Mouse (Mus musculus): ENCODE results near the gene Pick1.
"Not testable (repeated sequence)": the region's sequence is repeated elsewhere in the genome, so short reads cannot be mapped to it uniquely, and the experiment has no call there.

Pick1 gene

DNA sequence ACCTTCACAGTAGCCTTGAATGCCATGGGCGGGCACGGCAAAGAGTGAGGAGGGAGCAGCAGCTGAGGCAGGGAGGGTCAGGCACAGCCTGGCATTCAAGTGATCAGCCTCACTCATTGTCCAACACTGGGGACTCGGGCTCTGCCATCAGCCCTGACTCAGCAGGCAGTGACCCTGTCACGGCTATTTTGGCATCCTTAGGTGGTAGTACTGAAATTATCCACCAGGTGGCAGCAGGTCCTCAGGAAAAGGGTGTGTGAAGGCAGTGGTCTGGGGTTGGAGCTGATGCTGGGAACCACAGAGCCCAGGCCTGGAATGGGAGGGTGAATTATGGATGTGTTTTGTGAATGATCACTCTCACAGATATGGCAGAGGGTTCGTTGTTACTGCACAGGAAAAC is 4.3 kb upstream of the Pick1 start:
- peak; percentile 78 to 82 for DNase-seq (ENCODE audit: low spot score in 2 of 2)

DNA sequence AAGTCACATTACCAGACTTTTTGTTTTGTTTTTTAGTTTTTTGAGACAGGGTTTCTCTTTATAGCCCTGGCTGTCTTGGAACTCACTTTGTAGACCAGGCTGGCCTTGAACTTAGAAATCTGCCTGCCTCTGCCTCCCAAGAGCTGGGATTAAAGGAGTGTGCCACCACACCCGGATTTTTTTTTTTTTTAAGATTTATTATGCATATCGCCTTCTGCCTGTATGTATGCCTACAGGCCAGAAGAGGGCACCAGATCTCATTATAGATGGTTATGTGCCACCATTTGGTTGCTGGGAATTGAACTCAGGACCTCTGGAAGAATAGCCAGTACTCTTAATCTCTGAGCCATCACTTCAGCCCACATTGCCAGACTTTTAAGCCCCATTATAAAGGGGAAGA is 3.2 kb upstream of the Pick1 start:
- DNase-seq (ENCODE audit: low spot score in 2 of 2), result not testable (repeated sequence)

DNA sequence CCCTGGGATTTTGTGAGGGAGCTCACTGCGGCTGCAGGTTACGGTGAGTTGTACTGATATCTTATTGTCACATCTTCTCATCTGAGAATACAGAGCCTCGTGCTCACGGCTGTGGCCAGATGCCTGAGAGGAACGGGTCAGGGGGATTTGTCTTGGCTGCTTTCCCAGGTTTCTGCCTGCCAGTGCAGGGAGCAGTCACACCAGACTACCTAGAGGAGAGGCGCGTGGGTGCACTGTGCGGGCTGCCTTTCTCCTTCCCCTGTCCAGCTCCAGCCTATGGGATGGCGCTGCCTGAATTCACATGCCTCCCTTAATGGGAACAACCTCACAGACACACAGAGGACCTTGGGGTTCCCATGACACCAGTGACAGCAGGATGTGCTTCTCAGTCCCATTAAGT is 6.3 kb downstream of the Pick1 start:
- no peak for DNase-seq (ENCODE audit: low spot score in 2 of 2)

DNA sequence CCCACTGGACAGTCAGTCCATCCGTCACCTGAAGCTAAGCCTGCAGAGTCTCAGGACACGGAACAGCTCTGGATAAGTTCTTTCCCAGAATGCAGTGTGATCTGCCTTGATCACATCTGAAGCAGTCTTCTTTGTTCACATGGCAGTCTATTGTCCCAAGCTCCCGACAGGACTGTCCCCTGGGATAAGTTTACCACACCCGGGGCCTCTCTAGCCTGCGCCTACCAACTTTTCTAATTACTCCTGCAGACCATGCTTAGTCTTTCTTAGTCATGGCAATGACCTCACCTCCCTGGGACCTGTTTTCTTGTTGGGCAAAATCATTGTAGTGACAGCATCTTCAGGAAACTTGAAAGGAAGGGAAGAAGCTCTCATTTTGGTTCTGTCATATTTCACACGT is 9.1 kb downstream of the Pick1 start:
- DNase-seq (ENCODE audit: low spot score in 2 of 2), result no peak

DNA sequence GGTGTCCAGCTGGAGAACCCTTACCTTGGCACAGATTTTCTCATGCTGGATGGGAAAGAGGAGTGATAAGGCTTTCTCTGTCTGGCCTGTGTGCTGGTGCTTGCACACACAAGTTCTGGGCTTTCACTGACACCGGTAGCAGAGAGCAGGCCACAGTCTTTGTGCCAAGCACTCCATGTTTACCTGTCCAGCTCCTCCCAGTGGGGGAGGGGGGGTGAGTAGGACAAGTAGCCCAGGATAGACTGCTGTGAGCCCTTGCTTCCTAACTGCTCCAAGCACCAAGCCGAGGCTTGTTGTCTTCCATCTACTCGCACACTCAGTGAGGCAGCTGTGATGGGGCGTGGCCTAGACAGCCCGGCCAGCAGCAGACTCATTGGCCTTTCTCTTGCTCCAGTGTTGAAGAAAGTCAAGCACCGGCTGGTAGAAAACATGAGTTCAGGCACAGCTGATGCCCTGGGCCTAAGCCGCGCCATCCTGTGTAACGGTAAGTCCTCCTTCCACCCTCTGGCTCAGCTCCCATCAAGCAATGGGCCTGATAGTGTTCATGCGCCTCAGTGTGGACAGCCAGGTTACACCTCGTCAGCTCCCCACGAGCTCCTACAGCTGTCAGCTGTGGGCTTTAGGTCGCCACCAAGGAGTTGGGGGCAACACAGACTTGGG is 13.7 kb downstream of the Pick1 start:
- DNase-seq (ENCODE audit: low spot score in 2 of 2), result no peak

DNA sequence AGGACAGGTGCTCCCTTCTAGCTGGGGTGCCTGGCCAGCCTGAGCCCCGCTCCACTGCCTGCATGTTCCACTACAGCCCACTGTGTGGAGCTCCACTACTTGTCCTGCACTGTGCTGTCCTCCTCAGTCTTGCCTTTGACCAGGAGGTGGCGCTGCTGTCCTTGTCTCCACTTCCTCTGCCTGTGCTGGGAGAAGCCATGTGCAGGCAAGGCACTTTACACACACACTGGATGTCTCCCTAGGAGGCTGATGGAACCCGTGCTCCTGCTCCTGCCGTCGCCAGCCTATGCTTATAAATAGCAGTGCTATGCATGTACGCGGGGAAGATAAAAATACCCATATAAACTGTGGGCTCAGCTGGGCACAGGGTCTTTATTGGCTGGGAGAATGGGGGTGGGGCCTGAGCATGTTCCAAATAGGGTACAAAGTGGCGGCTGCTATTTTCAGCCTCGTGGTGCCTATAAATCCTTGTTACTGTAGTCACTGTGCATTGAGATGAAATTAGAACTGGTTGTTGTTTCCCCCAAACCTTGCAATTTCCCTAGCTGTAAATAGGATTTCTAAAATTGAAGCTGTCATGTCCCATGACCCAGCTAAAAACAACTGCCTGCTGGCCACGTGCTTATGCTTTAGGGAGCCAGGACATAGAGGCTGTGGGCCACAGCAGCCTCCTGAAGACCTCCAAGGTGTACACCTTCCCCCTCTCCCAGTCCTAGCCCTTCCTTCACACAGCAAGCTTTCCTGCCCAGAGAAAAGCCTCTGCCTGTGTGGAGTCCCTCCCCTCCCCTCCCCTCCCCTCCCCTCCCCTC is 14.5 kb downstream of the Pick1 start:
- DNase-seq (ENCODE audit: low spot score in 2 of 2), result peak; percentile 85 to 91

DNA sequence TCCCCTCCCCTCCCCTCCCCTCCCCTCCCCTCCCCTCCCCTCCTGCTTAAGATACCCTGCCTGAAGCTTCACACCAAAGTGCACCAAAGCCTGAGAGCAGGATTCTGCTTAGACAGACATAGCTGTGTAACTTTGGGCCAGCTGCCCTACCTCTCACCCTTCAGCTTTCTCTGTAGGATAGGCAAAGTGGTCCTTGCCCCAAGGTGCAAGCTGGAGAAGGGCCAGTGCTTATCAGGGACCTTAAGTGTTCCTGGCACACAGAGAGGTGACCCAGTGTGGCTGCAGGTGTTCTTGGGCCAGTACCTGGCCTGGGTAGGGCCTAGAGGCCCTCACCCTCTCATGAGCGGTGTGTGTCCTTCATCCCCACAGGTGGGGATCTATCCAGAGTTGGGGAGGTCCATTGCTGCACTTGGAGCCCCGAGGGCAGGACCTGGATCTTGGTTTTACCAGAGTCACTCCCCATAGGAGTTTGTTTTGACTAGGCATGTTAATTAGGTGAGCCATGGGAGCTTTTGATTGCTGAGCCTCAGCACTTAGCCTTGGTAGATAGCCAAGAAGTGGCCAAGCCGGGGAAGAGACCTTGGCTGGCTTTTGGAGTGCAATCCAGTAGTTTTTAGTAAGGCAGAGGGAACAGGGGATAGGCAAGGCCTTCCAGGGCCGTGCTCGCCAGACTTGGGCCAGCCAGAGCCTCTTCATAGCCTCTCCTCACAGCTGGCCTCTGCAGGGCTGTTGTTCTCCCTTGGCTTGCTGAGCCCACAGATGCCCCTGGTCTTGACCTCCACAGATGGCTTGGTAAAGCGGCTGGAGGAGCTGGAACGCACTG is 15.3 kb downstream of the Pick1 start:
- DNase-seq (ENCODE audit: low spot score in 2 of 2), result no peak

DNA sequence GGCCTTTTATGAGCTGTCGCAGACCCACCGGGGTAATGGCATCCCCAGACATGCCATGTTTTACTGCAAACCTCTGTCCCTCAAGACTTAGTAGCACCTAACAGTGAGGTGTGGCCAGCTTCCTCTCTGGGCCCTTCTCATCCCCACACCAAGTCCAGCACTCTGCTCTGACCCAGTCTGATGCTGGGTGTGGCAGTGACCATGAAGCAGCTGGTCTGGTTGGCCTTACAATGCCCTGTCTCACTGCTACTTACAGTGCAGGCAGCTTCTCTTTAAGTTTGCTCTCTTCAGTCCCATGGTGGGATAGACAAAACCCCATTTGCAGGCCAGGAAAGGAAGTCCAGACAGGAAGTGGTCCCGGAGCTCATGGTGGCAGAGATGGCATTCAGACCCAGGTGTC is 16.3 kb downstream of the Pick1 start:
- DNase-seq (ENCODE audit: low spot score in 2 of 2), result no peak

DNA sequence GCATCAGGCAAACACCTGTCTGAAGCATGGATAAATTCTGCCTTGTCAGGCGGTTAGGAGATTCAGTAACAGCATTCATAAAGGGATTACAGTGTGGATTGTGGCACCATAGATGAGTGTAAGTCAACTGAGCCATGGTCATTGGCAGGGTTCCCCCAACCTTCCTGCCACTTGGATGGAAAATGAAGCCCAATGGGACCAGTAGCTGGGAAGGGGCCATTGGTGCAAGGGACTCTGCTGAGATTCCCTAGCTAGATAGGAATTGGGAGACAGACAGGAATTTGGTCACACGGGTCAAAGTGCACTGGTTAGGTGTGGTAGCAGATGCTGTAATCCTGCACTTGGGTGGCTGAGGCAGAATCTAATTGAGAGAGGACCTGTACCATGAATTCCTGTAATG is 21.3 kb downstream of the Pick1 start:
- DNase-seq (ENCODE audit: low spot score in 2 of 2), result no peak

DNA sequence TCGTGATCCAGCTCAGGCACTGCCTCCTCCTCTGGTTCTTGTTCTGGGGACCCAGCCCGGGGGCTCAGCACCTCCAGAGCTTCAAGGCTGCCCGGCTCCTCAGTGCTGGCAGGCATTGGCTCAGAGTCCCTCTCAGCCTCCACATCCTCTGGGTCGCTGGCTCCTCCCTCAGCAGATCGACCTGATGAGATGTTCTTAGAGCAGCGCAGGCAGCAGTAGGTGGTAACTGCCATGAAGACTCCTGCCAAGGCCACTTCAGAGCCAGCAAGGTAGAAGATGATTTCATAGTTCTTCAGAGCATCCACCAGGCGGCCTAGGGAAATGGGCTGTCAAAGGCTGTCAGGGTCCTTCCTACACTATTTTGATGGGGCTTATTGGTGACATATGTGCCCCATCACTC is 22.2 kb downstream of the Pick1 start:
- DNase-seq (ENCODE audit: low spot score in 2 of 2), result no peak

DNA sequence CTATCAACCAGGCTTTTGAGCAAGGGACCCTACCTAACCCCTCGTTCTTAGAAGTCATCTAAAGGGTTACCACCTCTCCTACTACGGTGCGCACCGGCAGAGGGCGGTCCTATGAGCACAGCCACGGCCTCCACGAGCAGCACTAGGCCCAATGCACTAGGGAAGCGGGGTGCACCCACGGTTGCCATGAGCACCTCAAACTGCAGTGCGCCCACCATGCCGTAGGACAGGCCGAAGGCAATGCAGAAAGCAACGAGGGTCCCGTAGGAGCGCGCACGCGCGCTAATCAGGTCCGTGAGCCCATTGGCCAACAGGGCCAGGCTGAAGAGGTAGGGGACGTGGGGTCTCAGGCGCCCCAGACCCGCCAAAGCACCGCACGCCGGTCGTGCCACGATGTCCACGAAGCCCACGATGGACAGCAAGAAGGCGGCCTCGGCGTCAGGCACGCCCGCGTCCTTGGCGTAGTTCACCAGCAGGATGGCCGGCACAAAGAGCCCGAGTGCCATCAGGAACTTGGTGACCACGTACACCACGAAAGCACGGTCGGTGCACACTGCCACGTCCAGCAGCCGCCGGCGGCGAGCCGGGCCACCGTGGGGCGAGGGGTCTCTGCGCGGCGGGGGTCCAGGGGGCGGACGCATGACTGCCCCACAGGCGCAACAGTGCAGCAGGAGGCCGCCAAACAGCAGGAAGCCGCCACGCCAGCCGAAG is 23.0 kb downstream of the Pick1 start:
- DNase-seq (ENCODE audit: low spot score in 2 of 2), result no peak

DNA sequence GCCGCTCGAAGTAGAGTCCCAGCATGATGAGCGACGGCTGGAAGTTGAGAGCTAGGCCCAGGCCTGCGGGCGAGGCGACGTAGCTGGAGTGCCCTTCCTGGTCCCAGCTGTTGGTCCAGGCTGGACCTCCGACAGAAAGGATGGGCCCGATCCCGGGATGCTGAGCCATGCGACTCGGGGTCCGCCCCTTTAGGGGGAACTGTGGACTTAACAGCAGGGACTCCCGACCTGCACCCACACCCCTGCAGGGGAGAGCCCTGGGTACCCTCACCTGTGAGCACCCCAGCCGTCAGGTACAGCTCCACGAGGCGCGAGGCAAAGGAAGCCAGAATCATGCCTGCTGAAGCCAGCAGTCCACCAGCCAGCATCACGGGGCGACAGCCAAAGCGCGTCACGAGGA is 23.6 kb downstream of the Pick1 start:
- DNase-seq (ENCODE audit: low spot score in 2 of 2), result no peak

DNA sequence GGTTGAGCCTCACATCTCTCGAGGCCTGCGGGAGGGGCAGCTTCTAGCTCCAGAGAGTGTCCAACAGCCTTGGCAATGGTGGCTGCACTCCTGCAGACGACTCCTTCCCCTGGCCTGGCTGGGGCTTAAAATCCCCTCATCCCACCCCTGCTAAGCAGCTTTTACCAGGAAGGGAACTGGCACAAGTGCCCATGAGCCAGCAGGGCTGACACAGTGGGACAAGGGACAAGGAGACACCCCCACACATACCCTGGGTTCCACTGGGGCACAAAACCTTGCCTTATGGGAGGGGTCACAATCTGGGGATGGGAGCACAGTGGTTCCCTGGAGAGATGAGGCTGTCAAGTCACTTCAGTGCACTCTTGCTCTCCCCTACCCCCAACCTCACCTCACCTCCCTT is 25.7 kb downstream of the Pick1 start, which contains the start of gene Slc16a8:
TSS of gene Slc16a8 (minus strand) at position 101 of the 400 bp plus-strand sequence.
- no peak for DNase-seq (ENCODE audit: low spot score in 2 of 2)

DNA sequence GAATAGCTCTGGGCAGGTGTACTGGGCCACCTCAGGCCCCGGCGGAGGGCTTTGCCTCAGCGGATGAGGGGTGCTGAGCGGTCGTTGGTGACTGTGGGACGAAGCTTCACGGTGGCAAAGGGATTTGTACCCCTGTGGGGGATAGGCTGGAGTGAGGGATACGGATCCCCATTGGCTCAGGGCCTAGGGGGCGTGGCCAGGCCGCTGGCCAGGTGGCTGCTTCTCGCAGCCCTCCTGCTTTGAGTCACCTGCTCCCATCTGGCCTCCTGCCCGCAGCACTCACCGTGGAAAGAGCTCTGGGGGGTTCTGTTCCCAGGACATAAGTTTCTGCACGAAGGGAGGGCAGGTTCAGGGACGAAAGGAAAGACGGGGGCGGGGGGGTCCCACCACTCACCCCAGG is 29.5 kb downstream of the Pick1 start:
- DNase-seq (ENCODE audit: low spot score in 2 of 2), result no peak

DNA sequence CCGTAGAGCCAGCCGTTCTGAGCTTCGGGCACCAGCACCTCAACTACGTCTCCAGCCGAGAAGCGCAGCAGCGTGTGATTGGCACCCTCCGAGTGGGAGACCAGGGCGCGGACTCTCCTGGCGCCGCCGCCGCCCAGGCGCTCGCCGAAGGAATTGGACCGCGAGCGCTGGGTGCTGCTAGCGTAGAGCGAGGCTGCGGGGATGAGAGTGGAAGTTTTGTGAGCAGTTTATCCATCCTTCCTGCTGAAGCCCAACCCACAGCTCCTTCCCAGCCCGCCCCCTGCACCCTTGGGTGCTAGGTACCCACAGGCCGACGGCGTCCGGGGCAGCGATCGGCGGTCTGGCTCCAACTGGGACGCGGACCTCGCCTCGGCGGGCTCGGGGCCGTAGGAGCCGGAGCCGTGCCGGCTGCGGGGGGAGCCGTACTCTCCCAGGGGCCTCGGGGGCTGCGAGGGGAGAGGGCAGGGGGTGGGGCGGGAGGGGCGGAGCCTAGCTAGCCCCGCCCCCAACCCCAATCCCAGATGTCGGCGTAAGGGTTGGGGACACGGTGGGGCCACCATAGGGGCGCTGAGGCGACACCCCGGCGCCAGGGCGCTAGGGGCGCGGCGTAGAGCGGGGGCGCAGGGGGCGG is 32.2 kb downstream of the Pick1 start:
- no peak for DNase-seq (ENCODE audit: low spot score in 2 of 2)

DNA sequence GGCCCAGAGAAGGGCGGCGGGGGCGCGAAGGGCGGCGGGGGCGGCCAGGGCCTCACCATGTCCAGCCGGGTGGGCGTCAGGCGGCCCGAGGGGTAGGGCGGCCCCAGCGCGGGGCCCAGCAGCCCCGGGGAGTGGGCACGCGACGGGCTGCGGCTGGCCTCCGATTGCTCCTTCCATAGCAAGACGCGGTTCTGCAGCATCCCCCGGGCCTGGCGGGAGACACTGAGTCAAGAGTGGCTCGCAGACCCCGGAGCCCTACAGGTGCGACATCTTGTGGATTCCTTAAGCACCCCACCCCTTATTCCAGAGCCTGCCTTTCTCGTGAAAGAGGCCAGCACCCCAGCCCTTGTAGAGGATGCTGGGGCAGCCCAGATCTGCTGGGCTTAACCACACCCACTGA is 32.8 kb downstream of the Pick1 start:
- DNase-seq (ENCODE audit: low spot score in 2 of 2), result no peak

DNA sequence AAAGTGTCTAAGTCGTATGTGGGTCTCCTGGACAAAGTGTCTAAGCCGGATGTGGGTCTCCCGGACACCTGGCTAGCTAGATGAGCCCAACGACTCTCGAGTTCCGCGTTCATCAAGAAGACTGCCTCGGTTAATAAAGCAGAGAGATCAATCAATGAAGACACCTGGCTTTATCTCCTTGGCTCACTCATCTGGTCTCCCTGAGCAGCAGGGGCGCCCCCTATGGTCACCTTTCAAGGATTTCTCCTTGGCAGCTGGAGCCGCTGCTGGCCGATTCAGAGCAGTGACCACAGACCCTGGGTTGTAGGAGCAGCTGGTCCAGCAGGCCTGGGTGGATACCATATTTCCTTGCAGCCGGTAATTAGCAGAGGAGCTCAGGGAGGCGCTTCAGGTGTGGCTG is 33.4 kb downstream of the Pick1 start:
- no peak for DNase-seq (ENCODE audit: low spot score in 2 of 2)

DNA sequence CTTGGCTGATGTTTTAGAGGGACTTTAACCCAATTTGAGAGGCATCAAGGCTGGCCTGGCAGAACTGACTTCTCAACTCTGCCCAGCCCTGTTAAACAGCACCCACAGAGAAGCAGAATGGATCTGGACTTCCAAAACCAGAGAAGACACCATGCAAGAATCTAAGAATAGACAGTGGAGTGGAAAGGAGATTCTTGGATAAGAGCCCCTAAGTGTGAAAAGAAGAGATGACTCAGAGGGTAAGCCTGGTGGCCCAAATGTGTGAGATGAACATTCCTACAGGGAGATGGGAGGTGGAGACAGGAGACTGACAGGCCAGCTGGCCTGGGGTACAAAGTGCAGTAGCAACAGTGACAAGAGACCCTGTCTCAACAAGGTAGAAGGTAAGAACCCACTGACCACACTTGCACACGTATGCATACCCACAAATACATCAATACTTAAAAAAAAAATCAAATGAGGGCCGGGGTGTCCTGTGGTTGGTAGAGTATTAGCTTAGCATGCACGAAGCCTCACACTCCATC is 33.9 kb downstream of the Pick1 start:
- no peak for DNase-seq (ENCODE audit: low spot score in 2 of 2)

DNA sequence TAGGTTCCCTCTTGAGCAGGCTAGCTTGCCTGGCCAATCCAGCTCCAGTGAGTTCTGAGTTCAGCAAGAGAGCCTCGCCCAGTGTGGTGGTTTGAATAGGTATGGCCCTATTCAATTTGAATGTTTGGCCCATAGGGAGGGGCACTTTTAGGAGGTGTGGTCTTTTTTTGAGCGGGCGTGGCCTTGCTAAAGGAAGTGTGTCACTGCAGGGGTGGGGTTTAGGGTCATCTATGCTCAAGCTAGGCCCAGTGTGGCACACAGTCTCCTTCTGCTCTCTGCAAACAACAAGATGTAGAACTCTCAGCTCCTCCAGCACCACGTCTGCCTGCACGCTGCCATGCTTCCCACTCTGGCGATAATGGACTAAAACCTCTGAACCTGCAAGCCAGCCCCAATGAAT is 34.8 kb downstream of the Pick1 start:
- DNase-seq (ENCODE audit: low spot score in 2 of 2), result no peak

DNA sequence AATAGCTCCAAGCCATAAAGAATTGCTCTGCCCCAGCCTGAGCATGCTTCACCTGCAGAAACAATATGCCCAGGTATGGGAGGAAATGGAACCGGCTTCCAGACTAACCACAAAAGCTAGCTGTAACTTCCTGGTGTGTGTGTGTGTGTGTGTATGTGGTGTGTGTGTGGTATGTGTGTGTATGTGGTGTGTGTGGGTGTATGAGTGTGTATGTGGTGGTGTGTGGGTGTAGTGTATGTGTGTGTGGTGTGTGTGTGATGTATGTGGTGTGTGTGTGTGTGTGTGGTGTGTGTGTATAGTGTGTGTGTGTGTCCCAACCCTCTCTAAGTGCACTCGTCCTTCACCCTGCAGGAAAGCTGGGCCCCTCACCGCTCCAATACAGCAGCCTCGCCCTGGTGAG is 36.4 kb downstream of the Pick1 start:
- no peak for DNase-seq (ENCODE audit: low spot score in 2 of 2)

DNA sequence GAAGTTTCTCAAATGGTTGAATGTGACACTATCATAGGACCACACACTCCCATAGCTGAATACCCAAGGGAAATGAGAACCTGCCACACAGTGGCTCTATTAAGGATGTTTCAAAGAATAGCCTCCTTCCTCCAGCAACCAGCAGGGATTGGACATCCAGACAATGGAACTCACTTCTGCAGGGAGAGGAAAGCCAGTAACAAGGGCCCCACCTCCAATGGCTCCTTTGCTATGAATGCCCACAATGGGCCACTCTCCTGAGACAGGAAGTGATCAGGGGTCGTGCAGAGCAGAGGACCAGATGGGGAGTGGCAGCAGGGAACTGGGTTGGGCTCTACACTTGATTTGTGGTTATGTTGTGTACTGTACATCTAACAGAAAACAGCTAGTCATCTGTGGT is 39.5 kb downstream of the Pick1 start:
- no peak for DNase-seq (ENCODE audit: low spot score in 2 of 2)

All from natural killer cell, adult 2 months (primary cell).